Mouse (Mus musculus) stomach, embryonic 16.5 days (tissue): Measurements from ENCODE around the gene Msantd2. TPM values are rescaled to one million over a fixed set of nuclear protein-coding genes. Genes with fewer than 3 reads are reported as not detected.
A peak's percentile ranks its signal among the peaks of the same experiment; 100 is the strongest.

Source experiments
- ATAC-seq: fragments of 200-750 bp; cut with Nextera tagmentation; 2 replicates; pipeline ENCODE4 v1.8.0; 2017; ENCODE audit warnings: moderate number of reproducible peaks, moderate TSS enrichment; ENCODE audit not compliant: insufficient read depth, low FRiP score
- H3K27ac ChIP-seq: fragments of 300-500 bp; sonication (generic); 2 replicates; pipeline ENCODE4 v1.5.1; 2014; ENCODE audit warnings: low read length
- H3K27me3 ChIP-seq: fragments of 300-500 bp; sonication (generic); 2 replicates; pipeline ENCODE4 v1.6.1; 2014; ENCODE audit warnings: low read length, control low read depth, mixed read lengths; ENCODE audit not compliant: control insufficient read depth, insufficient read depth
- H3K36me3 ChIP-seq: fragments of 300-500 bp; sonication (generic); 2 replicates; pipeline ENCODE4 v1.6.1; 2014; ENCODE audit warnings: low read length; ENCODE audit not compliant: control insufficient read depth, insufficient read depth
- H3K4me1 ChIP-seq: fragments of 300-500 bp; sonication (generic); 2 replicates; pipeline ENCODE4 v1.6.1; 2014; ENCODE audit warnings: low read length, control low read depth, mixed read lengths; ENCODE audit not compliant: control insufficient read depth, insufficient read depth
- H3K4me2 ChIP-seq: fragments of 300-500 bp; sonication (generic); 2 replicates; pipeline ENCODE4 v1.6.1; 2014; ENCODE audit warnings: low read depth, low read length, mixed read lengths
- H3K4me3 ChIP-seq: fragments of 300-500 bp; sonication (generic); replicated peaks from 2 replicates; pipeline ENCODE4 v1.5.1; 2014; ENCODE audit warnings: mild to moderate bottlenecking, low read length
- H3K9ac ChIP-seq: fragments of 300-500 bp; sonication (generic); 2 replicates; pipeline ENCODE4 v1.6.1; 2014; ENCODE audit warnings: low read length
- H3K9me3 ChIP-seq: fragments of 300-500 bp; sonication (generic); replicated peaks from 2 replicates; pipeline ENCODE4 v1.6.1; 2016; ENCODE audit warnings: low read length, control low read depth; ENCODE audit not compliant: control insufficient read depth
- WGBS: fragments of 180-500 bp; shearing (Covaris S2); extraction: QIAGEN DNeasy Blood & Tissue Kit; methylation state at CpG from one replicate; pipeline ENCODE4 v1.1.7; 2014; 5-methylcytosine and 5-hydroxymethylcytosine counted together
- polyA plus RNA-seq: library from polyadenylated mRNA; unstranded; fragments of >200 nt; fragmentation: Nextera tagmentation; extraction: Ambion mirVana; gene quantifications from 2 replicates; pipeline ENCODE4 v1.2.1, GENCODE M21; 2015

Msantd2 gene
- polyA plus RNA-seq, 1 experiment from 2014 or later: 16.1 TPM

GRCm38 (mm10) chr9:37554838-37555748, 66.0 kb downstream of the Msantd2 start, which contains the start of gene Siae:
Siae (plus strand) TSS chr9:37555698.
- Histone ChIP-seq H3K9me3 (no peaks in the 10 kb centered on the region), H3K4me1 (peaks cover 14% of the 10 kb centered on the region; the same call in 1 of the 2 replicates), H3K4me3 (no peak within 1 kb of the TSS), H3K27me3 (peaks cover 17% of the 10 kb centered on the region), H3K9ac (no peak within 1 kb of the TSS), H3K36me3 (no peaks in the 10 kb centered on the region), H3K4me2 (no peak within 1 kb of the TSS), H3K27ac (no peak within 1 kb of the TSS)
- WGBS: 33% methylated on average over 7 of the region's 7 CpGs
- no peak for ATAC-seq

- H3K4me3 ChIP-seq: no peak overlapping the region
- no peak overlapping the region for H3K4me2 ChIP-seq
- peaks cover 7% of the 10 kb centered on the region; the same call in 1 of the 2 replicates for H3K27me3 ChIP-seq
- H3K9me3 ChIP-seq: no peaks in the 10 kb centered on the region
- WGBS: 68% methylated on average over 3 of the region's 3 CpGs
- H3K36me3 ChIP-seq: no peaks in the 10 kb centered on the region
- ATAC-seq: no peak
- no peak overlapping the region for H3K27ac ChIP-seq
- H3K4me1 ChIP-seq: peaks cover 14% of the 10 kb centered on the region; the same call in 1 of the 2 replicates
- no peak overlapping the region for H3K9ac ChIP-seq
Measured at GRCm38 (mm10) chr9:37556366-37556765, 67.2 kb downstream of the Msantd2 start.

- Histone ChIP-seq H3K4me3 (no peak overlapping the region), H3K4me1 (no peaks in the 10 kb centered on the region), H3K27me3 (no peaks in the 10 kb centered on the region), H3K9ac (no peak overlapping the region), H3K36me3 (no peaks in the 10 kb centered on the region), H3K27ac (no peak overlapping the region), H3K4me2 (no peak overlapping the region), H3K9me3 (no peaks in the 10 kb centered on the region)
- no peak for ATAC-seq
- WGBS: 92% methylated on average over 2 of the region's 2 CpGs
Measured at GRCm38 (mm10) chr9:37560617-37561016, 71.5 kb downstream of the Msantd2 start.

DNA sequence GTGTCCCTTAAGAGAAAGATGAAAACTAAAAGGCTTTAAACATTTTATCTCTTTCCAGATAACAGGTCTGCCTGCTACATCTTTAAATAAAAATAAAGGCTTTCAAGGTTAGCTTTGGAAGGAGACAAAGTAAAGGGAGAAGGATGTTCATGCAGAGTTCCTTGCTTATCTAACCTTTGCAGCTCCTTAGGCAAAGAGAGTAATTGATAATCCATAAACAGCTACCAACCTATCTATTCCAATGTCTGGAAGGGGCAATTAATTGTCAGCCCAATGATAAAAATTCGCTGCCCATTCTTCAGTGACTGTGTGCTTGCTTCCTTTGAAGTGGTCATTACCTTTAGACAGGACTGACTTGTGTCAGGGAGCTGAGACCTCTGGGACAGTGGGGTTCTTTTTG, 74.7 kb downstream of the Msantd2 start:
- ATAC-seq: no peak
- Histone ChIP-seq H3K27me3 (no peaks in the 10 kb centered on the region), H3K4me3 (no peak overlapping the region), H3K4me1 (peaks cover 15% of the 10 kb centered on the region), H3K9ac (no peak overlapping the region), H3K27ac (no peak overlapping the region), H3K4me2 (no peak overlapping the region), H3K9me3 (no peaks in the 10 kb centered on the region), H3K36me3 (no peaks in the 10 kb centered on the region)
- 46% methylated on average over 1 of the region's 1 CpGs for WGBS

GRCm38 (mm10) chr9:37567019-37567418, 77.9 kb downstream of the Msantd2 start:
- ATAC-seq: no peak
- H3K27ac ChIP-seq: no peak overlapping the region
- no peaks in the 10 kb centered on the region for H3K9me3 ChIP-seq
- no peaks in the 10 kb centered on the region for H3K27me3 ChIP-seq
- no peak overlapping the region for H3K9ac ChIP-seq
- 90% methylated on average over 2 of the region's 2 CpGs for WGBS
- H3K4me3 ChIP-seq: no peak overlapping the region
- peaks cover 15% of the 10 kb centered on the region for H3K4me1 ChIP-seq
- H3K36me3 ChIP-seq: no peaks in the 10 kb centered on the region
- H3K4me2 ChIP-seq: no peak overlapping the region

- no peaks in the 10 kb centered on the region for H3K36me3 ChIP-seq
- 50% methylated on average over 5 of the region's 5 CpGs for WGBS
- H3K9ac ChIP-seq: no peak overlapping the region
- no peak overlapping the region for H3K27ac ChIP-seq
- H3K4me3 ChIP-seq: no peak overlapping the region
- no peak for ATAC-seq
- H3K4me2 ChIP-seq: peak overlapping the region; percentile 17; the same call in 1 of the 2 replicates
- H3K27me3 ChIP-seq: no peaks in the 10 kb centered on the region
- H3K9me3 ChIP-seq: no peaks in the 10 kb centered on the region
- peaks cover 15% of the 10 kb centered on the region for H3K4me1 ChIP-seq
Measured at GRCm38 (mm10) chr9:37567454-37567853, 78.3 kb downstream of the Msantd2 start.

GRCm38 (mm10) chr9:37567892-37568604, 78.9 kb downstream of the Msantd2 start:
- H3K4me1 ChIP-seq: peaks cover 15% of the 10 kb centered on the region
- H3K36me3 ChIP-seq: no peaks in the 10 kb centered on the region
- no peak overlapping the region for H3K27ac ChIP-seq
- H3K27me3 ChIP-seq: no peaks in the 10 kb centered on the region
- no peak overlapping the region for H3K9ac ChIP-seq
- peak; percentile 25; the same call in 1 of the 2 replicates for ATAC-seq
- 27% methylated on average over 15 of the region's 15 CpGs for WGBS
- no peaks in the 10 kb centered on the region for H3K9me3 ChIP-seq
- H3K4me3 ChIP-seq: no peak overlapping the region
- peak overlapping the region; percentile 17 for H3K4me2 ChIP-seq

- 37% methylated on average over 4 of the region's 4 CpGs for WGBS
- no peaks in the 10 kb centered on the region for H3K27me3 ChIP-seq
- H3K36me3 ChIP-seq: no peaks in the 10 kb centered on the region
- no peak overlapping the region for H3K27ac ChIP-seq
- peak overlapping the region; percentile 17; the same call in 1 of the 2 replicates for H3K4me2 ChIP-seq
- peak; percentile 56; the same call in 1 of the 2 replicates for ATAC-seq
- no peaks in the 10 kb centered on the region for H3K9me3 ChIP-seq
- H3K9ac ChIP-seq: no peak overlapping the region
- H3K4me3 ChIP-seq: no peak overlapping the region
- H3K4me1 ChIP-seq: peaks cover 15% of the 10 kb centered on the region
Measured at GRCm38 (mm10) chr9:37568605-37569214, 79.6 kb downstream of the Msantd2 start.
